Mouse (Mus musculus) heart, embryonic 16.5 days (tissue): ENCODE data around the gene Nt5c. TPM values are rescaled to one million over a fixed set of nuclear protein-coding genes. Genes with fewer than 3 reads are reported as not detected.
A peak's percentile ranks its signal among the peaks of the same experiment; 100 is the strongest.

Experiments
- ATAC-seq: fragments of 200-750 bp; cut with Nextera tagmentation; replicated peaks from 2 replicates; pipeline ENCODE4 v1.8.0; 2017; ENCODE audit warnings: moderate number of reproducible peaks; ENCODE audit not compliant: insufficient read depth, low FRiP score; ENCODE audit errors: extremely low read depth
- H3K27ac ChIP-seq: fragments of 300-500 bp; sonication (generic); 2 replicates; pipeline ENCODE4 v1.5.1; 2014; ENCODE audit warnings: mild to moderate bottlenecking, low read length, control low read depth, moderate library complexity
- H3K27me3 ChIP-seq: fragments of 300-500 bp; sonication (generic); 2 replicates; pipeline ENCODE4 v1.6.1; 2014; ENCODE audit warnings: low read length, mixed read lengths; ENCODE audit not compliant: control insufficient read depth, insufficient read depth
- H3K36me3 ChIP-seq: fragments of 300-500 bp; sonication (generic); 2 replicates; pipeline ENCODE4 v1.6.1; 2014; ENCODE audit not compliant: control insufficient read depth, insufficient read depth
- H3K4me1 ChIP-seq: fragments of 300-500 bp; sonication (generic); 2 replicates; pipeline ENCODE4 v1.6.1; 2014; ENCODE audit warnings: low read length, mixed read lengths; ENCODE audit not compliant: control insufficient read depth, insufficient read depth
- H3K4me2 ChIP-seq: fragments of 300-500 bp; sonication (generic); 2 replicates; pipeline ENCODE4 v1.6.1; 2014; ENCODE audit warnings: low read depth, mild to moderate bottlenecking, control low read depth, low read length
- H3K4me3 ChIP-seq: fragments of 300-500 bp; sonication (generic); 2 replicates; pipeline ENCODE4 v1.5.1; 2014; ENCODE audit warnings: mild to moderate bottlenecking, control low read depth, low read length
- H3K9ac ChIP-seq: fragments of 300-500 bp; sonication (generic); 2 replicates; pipeline ENCODE4 v1.6.1; 2014; ENCODE audit warnings: low read length, control low read depth
- H3K9me3 ChIP-seq: fragments of 300-500 bp; sonication (generic); replicated peaks from 2 replicates; pipeline ENCODE4 v1.6.1; 2016; ENCODE audit warnings: low read length; ENCODE audit not compliant: control insufficient read depth
- WGBS: fragments of 180-500 bp; shearing (Covaris S2); extraction: QIAGEN DNeasy Blood & Tissue Kit; methylation state at CpG from one replicate; pipeline ENCODE4 v1.1.7; 2014; 5-methylcytosine and 5-hydroxymethylcytosine counted together
- polyA plus RNA-seq: library from polyadenylated mRNA; unstranded; fragments of >200 nt; fragmentation: Nextera tagmentation; extraction: Ambion mirVana; gene quantifications from 2 replicates; pipeline ENCODE4 v1.2.1, GENCODE M21; 2015

Gene Nt5c
- polyA plus RNA-seq, 1 experiment from 2014 or later: 64.9 TPM

DNA sequence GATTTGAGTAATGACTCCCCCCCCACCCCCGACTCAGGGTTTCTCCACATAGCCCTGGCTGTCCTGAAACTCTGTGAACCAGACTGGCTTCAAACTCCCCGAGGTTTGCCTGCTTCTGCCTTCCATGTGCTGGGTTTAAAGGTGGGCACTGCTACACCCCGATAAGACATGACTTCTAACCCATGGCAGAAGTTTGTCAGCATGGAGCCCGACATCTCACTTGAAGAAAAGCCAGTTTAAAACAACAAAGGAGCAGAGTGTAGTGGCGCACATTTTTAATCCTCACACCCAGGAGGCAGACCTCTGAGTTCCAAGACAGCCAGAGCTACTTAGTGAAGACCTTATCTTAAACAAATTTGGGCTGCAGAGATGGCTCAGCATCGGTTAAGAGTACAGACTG is 725 bp upstream of the Nt5c start:
- Histone ChIP-seq H3K27ac (no peak overlapping the region), H3K27me3 (no peaks in the 10 kb centered on the region), H3K36me3 (peaks cover 14% of the 10 kb centered on the region; the same call in 1 of the 2 replicates), H3K9ac (peak overlapping the region; percentile 80), H3K4me3 (peak overlapping the region; percentile 72), H3K4me1 (peaks cover 11% of the 10 kb centered on the region), H3K9me3 (no peaks in the 10 kb centered on the region), H3K4me2 (peak overlapping the region; percentile 74)
- 33% methylated on average over 6 of the region's 6 CpGs for WGBS
- ATAC-seq: no peak

DNA sequence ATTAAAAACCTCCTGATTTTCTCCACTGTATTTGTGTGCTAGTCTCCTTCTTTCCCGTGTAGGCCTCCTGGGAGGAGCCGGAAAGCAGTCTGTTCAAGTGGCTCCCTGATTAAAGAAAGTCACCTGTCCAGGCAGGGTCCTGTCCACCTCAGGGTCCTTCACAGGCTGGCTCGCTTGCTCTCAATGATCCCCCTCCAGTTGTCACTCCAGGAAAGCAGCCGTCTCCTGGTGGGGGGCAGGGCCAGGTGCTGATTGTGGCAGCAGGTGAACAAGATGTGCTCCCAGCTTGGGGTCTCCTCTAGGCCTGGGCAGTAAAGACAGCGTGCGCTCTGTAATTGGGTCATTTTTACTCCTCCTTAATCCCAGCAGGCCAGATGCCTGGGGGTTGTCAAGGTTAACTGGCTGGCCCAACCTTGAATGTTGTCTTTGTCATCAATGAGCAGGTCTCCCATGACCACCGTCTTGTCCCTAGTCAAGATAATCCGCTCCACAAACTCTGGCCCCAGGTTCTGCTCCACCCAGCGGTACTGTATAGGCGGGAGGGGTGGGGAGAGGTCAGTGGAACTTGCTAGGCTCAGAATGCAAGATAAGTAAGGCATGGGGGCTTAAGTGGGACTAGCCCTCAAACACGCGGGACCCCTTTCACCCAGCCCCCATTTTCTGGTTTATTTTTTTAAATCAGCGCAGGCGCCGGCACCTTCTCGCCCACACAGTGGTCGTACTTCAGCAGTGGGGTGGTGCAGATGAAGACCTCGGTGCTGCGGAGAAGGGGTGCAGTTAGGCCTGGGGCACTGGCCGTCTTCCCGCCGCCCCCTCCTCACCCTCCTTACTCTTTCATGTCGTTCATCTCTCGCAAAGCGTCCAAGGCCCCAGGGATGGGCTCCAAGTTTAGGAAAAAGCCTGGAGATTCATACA is 964 bp downstream of the Nt5c start:
- no peak; the same call in 1 of the 2 replicates for ATAC-seq
- Histone ChIP-seq H3K9me3 (no peaks in the 10 kb centered on the region), H3K36me3 (peaks cover 10% of the 10 kb centered on the region; the same call in 1 of the 2 replicates), H3K4me2 (peak overlapping the region; percentile 74), H3K27me3 (no peaks in the 10 kb centered on the region), H3K9ac (peak overlapping the region; percentile 80), H3K27ac (peak overlapping the region; percentile 80; the same call in 1 of the 2 replicates), H3K4me1 (peaks cover 11% of the 10 kb centered on the region), H3K4me3 (peak overlapping the region; percentile 72)
- 24% methylated on average over 25 of the region's 25 CpGs for WGBS

DNA sequence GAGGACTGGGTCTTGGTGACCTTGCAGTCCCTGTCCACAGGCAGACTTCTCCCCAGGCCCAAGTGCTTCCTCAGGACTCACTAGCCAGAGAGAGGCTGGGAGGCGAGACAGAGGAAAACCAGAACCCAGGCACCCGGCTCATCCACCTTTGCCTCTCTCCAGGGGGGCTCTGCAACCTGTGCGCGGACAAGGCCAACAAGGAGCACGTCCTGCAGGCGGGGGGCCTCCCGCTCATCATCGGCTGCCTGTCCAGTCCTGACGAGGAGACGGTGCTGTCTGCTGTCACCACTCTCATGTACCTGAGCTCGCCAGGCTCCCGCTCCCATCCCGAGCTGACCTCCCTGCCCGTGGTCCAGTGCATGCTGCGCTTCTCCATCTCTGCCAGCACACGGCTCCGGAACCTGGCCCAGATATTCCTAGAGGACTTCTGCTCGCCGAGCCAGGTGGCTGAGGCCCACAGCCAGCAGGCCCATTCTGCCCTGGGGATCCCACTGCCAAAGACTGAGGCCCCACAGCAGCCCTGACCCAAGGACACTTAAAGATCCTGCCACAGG is 3.0 kb downstream of the Nt5c start:
- Histone ChIP-seq H3K4me1 (peaks cover 16% of the 10 kb centered on the region), H3K9ac (no peak overlapping the region), H3K36me3 (peaks cover 10% of the 10 kb centered on the region; the same call in 1 of the 2 replicates), H3K27ac (no peak overlapping the region), H3K27me3 (no peaks in the 10 kb centered on the region), H3K4me3 (no peak overlapping the region), H3K9me3 (no peaks in the 10 kb centered on the region), H3K4me2 (no peak overlapping the region)
- no peak for ATAC-seq
- 69% methylated on average over 19 of the region's 19 CpGs for WGBS

DNA sequence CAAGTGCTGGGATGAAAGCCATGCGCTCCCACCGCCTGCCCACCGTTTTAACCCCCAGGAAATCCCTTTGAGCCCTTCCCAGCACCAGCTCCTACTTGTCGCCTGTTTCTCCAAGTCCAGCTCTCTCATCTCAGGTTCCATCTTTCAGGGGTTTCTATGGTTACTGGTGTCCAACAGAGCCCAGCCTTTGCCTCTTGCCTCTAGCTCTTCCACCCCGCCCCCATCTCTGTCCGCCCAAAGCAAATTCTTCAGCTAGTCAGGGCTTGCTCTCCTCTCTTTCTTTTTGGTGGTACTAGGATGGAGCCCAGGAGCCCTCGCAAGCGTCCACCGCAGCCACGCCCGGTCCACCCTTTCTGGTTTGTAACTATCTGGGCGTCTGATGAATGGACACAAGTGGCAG is 6.5 kb downstream of the Nt5c start:
- 74% methylated on average over 12 of the region's 12 CpGs for WGBS
- H3K27me3 ChIP-seq: no peaks in the 10 kb centered on the region
- H3K27ac ChIP-seq: no peak overlapping the region
- H3K4me1 ChIP-seq: peaks cover 5% of the 10 kb centered on the region
- H3K4me2 ChIP-seq: no peak overlapping the region
- no peak overlapping the region for H3K4me3 ChIP-seq
- ATAC-seq: no peak
- H3K9me3 ChIP-seq: no peaks in the 10 kb centered on the region
- peaks cover 10% of the 10 kb centered on the region; the same call in 1 of the 2 replicates for H3K36me3 ChIP-seq
- no peak overlapping the region for H3K9ac ChIP-seq

- 20% methylated on average over 6 of the region's 6 CpGs for WGBS
- Histone ChIP-seq H3K4me2 (no peak overlapping the region), H3K9me3 (no peaks in the 10 kb centered on the region), H3K27me3 (no peaks in the 10 kb centered on the region), H3K9ac (no peak overlapping the region), H3K27ac (no peak overlapping the region), H3K4me1 (peaks cover 5% of the 10 kb centered on the region), H3K36me3 (no peaks in the 10 kb centered on the region), H3K4me3 (no peak overlapping the region)
- ATAC-seq: no peak
These were observed 7.9 kb downstream of the Nt5c start for GRCm38 (mm10) chr11:115483726-115484125.

DNA sequence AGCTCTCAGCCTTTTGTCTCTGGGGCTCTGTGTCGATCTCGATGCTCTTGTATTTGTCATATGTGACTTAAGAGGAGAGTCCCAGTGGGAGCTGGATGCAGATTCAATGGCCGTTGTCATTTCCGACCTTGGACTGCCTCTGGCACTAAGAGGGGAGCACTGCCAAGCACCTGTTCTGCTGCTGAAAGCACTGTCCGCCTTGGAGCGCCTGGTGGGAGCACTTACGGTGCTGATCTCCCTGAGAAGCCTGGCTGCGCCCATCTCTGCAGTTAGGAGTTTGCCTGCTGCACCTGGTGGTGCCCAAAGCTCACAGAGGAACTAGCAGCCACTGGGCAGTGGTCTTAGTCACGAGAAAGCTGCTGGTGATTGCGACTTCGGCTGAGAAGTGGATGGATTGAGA is 8.4 kb downstream of the Nt5c start:
- no peak overlapping the region for H3K4me2 ChIP-seq
- H3K27ac ChIP-seq: no peak overlapping the region
- 69% methylated on average over 11 of the region's 11 CpGs for WGBS
- H3K4me3 ChIP-seq: no peak overlapping the region
- H3K9me3 ChIP-seq: no peaks in the 10 kb centered on the region
- ATAC-seq: no peak
- H3K4me1 ChIP-seq: peaks cover 5% of the 10 kb centered on the region
- H3K36me3 ChIP-seq: no peaks in the 10 kb centered on the region
- H3K27me3 ChIP-seq: no peaks in the 10 kb centered on the region
- no peak overlapping the region for H3K9ac ChIP-seq

- Histone ChIP-seq H3K9ac (no peak overlapping the region), H3K36me3 (no peaks in the 10 kb centered on the region), H3K9me3 (no peaks in the 10 kb centered on the region), H3K27me3 (no peaks in the 10 kb centered on the region), H3K4me1 (peaks cover 6% of the 10 kb centered on the region), H3K27ac (no peak overlapping the region), H3K4me3 (no peak overlapping the region), H3K4me2 (no peak overlapping the region)
- 78% methylated on average over 6 of the region's 6 CpGs for WGBS
- no peak for ATAC-seq
These were observed 10.0 kb downstream of the Nt5c start for GRCm38 (mm10) chr11:115481553-115482259.

- WGBS: 80% methylated on average over 9 of the region's 9 CpGs
- Histone ChIP-seq H3K4me3 (no peak overlapping the region), H3K9ac (no peak overlapping the region), H3K9me3 (no peaks in the 10 kb centered on the region), H3K36me3 (no peaks in the 10 kb centered on the region), H3K4me1 (peaks cover 10% of the 10 kb centered on the region), H3K27ac (no peak overlapping the region), H3K4me2 (no peak overlapping the region), H3K27me3 (no peaks in the 10 kb centered on the region)
- no peak for ATAC-seq
These were observed 13.2 kb downstream of the Nt5c start for GRCm38 (mm10) chr11:115478296-115478938.
